Mouse (Mus musculus) cerebellum, adult 2 months (tissue): ENCODE measurements at regions not wholly inside any gene's neighbourhood (a gene's known extent, or its start where the extent isn't known, plus 50 kb on each side); places are given as distances from the start of the nearest gene placed in this dataset.

Source experiments
- CTCF ChIP-seq: fragments of 200-500 bp; IDR thresholded peaks from 2 replicates; pipeline ENCODE4 v1.5.1; 2011; ENCODE audit warnings: low read depth, mild to moderate bottlenecking, control low read depth, low read length, moderate library complexity, borderline replicate concordance; ENCODE audit not compliant: insufficient read depth
- POLR2A ChIP-seq: fragments of 200-500 bp; IDR thresholded peaks from 2 replicates; pipeline ENCODE4 v1.6.1; 2011; ENCODE audit warnings: low read length, control low read depth, borderline replicate concordance; ENCODE audit not compliant: insufficient read depth

DNA sequence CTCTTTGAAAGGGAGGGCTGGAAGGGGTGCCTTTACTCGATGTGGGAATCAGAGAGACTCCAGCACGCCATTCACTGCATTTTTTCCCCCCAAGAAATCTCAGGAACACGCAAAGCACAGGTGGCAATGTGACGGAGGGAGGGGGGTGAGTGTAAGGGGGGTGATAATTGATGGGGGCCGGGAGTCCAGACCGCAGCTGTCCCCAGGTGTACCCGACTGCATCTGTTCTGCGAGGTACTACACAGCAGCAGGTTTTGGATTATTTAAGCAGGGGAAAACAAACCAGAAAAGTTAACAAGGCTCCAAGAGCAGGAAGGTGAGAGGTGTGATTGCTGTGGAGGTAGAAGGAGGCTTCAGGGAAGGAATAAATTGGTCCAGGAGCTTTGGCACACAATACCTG, 153.8 kb upstream of the Satb1 start:
- no peak for TF ChIP-seq CTCF
- no peak for TF ChIP-seq POLR2A
